Mouse (Mus musculus): ENCODE measurements around the gene Mrpl51.

- TF ChIP-seq CTCF (IDR thresholded peaks at IDR 0.05; ENCODE audit: extremely low read depth, insufficient read depth, insufficient read length, insufficient replicate concordance) (no peak), POLR2A (IDR thresholded peaks at IDR 0.05; ENCODE audit: low read depth, low read length) (no peak)
Observed at GRCm38 (mm10) chr6:125155262-125155661, 36.3 kb upstream of the Mrpl51 start.

Data from spleen, adult 2 months (tissue).